Mouse (Mus musculus): ENCODE results near the gene 1700008O03Rik. TPM values are rescaled to one million over a fixed set of nuclear protein-coding genes. Genes with fewer than 3 reads are reported as not detected.

The 1700008O03Rik gene
- total RNA-seq, 2 experiments from 2014 or later: not detected

DNA sequence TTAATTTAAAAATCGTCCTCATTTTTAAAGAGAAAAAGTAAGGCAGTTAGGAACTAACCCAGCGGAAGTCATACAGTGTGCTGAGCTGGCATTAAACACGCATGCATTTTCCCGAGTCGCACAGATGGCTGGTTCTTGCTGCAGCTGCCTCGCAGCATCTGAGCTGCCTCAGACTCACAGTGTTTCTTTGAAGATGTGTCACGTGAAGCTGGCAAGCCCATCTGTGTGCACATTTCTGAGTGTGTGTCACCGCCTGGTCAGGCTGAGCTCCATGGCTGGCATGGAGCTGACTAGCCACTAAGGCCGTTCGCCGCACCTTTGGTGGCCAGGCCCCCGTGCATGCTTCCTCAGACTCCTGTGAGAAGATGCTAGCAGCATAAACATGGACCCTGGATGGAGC lies 3.1 kb downstream of the 1700008O03Rik start:
- ATAC-seq (replicated peaks; ENCODE audit: low FRiP score, poor library complexity, severe bottlenecking): no peak

DNA sequence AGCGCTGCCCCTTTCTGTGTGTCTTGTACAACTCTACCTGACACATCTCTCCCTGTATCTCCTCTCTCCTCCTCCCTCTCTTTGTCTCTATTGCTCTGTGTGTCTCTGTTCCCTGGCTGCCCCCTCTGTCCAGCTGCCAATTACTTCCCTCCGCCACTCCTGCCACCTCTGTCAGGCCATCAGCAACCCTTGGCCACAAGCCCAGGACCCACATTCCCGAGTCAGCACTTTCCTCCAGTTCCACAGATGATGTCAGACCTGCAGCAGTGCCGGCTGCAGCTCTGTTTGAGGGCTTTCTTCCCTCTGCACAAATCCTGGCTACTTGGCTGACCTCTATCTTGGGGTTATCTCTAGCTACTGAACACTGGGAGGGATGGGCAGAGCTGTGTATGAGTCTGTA lies 7.3 kb downstream of the 1700008O03Rik start:
- no peak for ATAC-seq (replicated peaks; ENCODE audit: low FRiP score, poor library complexity, severe bottlenecking)

DNA sequence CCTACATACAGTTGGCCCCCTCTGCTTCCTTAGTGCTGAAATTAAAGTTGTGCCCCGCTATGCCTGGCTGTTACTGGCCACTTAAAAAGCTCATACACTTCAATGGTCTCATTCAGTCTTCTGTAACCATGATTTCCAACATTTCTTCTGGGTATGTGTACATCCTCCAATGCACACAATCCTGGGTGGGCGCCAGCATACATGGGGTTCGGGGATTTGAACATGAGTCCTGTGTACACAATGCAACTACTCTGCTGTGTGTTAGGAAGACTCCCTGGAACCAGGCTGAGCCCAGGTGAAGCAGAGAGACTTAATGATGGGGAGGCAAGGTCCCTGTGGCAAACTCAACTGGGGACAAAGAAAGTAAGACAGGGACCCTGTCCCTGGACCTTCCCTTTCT lies 9.8 kb downstream of the 1700008O03Rik start:
- ATAC-seq (replicated peaks; ENCODE audit: low FRiP score, poor library complexity, severe bottlenecking): no peak

DNA sequence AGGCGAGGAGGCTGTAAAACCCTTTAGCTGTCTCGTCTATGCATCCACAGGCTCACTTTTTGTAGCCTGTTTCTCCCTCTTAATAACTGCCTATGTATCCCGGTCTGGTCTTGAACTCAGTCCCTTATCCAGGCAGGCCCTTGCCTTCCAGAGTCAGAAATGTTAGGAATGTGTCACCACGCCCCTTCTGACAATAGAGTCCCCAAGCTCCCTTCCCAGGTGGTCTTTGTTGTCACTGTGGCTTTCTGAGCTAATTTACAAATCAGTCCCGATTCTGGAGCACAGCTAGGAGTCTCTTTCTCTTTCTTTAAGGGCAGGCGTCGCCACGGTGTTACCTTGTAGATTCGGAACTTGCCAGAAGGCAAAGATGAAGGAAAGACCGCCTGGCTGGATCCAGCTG lies 10.4 kb downstream of the 1700008O03Rik start:
- no peak for ATAC-seq (replicated peaks; ENCODE audit: low FRiP score, poor library complexity, severe bottlenecking)

DNA sequence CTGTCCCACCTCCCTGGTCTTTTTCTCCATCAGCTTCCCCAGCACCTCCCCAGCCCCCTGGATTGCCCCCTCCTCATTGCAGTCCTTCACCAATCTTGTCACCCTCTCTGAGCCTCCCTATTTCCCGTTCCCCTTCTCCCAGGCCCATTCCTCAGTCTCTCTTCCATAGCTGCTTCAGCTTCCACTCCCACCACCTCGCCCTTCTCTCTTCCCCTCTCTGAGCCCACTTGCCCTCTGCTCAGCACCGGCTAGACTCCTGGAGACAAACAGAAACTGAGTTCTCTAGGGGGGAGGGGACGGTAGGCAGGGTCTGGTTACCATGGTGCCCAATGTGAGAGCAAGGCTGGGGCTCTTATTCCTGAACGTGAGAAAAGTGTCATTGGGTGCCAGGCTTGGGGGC lies 10.9 kb downstream of the 1700008O03Rik start:
- ATAC-seq (replicated peaks; ENCODE audit: low FRiP score, poor library complexity, severe bottlenecking): no peak

DNA sequence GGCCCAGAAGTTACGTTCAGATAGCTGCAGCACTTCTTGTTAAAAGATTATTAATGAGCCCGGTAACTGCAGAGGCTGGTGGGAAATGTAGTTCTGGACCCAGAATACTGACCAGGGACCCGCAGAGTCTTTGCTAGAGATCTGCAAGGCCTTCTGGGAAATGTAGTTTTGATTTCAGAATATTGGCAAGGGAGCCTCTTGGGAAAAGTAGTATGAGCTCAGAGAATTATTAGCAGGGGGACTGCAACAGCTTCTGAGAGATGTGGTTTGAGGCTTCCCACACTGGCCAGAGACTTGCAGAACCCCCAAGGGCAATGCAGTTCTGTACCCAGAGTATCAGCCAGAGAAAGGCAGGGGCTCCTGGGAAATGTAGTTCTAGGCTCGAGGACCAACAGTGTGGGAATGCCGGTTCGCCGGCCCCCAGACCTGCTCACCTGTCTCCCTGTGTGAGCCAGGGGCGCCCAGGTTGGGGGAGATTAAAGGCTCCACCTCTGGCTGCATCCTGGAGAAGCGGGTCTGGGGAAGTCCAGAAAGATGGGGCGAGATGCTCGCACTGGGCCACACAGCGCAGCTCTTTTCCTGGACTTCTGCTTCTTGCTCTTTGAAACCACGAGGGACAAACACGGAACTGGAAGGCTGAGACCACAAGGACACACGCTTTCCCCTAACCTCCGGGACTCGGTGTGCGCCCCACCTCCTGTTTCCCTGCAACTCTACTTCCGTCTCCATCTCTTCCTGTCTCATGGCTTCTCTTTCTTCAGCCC lies 11.5 kb downstream of the 1700008O03Rik start:
- peak; percentile 46; the same call in 1 of the 2 replicates for ATAC-seq (replicated peaks; ENCODE audit: low FRiP score, poor library complexity, severe bottlenecking)

DNA sequence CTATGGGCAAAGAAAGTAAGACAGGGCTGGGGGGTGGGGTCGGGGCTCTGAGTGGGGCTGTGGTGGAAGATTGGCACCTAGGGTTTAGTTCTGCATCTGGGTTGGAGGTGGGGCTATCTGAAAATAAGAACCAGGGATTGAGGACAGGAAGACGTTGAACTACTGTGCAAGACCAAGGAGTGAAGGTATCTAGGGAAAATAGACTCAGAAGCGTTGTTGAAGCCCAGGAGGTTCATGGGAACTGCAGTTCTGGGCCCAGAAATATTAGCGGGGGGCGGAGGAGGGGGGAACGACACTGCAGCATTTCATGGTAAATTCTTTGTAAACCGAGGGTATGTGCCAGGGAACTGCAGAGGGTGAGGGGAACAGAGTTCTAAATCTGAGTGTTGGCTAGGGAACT lies 12.2 kb downstream of the 1700008O03Rik start:
- no peak for ATAC-seq (replicated peaks; ENCODE audit: low FRiP score, poor library complexity, severe bottlenecking)

DNA sequence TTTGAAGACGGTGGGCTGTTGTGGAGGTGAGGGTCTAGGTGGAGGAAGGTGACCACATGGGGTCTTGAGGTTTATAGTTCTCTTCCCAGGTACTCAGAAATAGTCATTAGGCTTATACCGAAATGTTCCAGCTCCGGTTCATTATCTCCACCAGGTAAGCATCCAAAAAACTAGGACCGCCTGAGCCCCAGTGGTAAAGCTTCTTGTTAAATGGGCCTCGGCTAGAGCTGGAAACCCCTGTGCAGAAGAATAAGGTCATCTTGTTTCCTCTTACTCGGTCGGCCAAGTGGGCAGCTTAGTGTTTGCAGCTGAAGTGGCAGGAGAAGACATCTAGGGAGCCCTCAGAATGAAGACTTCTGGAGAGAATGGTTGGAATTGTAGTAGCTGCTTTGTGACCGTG lies 12.9 kb downstream of the 1700008O03Rik start:
- ATAC-seq (replicated peaks; ENCODE audit: low FRiP score, poor library complexity, severe bottlenecking): no peak

DNA sequence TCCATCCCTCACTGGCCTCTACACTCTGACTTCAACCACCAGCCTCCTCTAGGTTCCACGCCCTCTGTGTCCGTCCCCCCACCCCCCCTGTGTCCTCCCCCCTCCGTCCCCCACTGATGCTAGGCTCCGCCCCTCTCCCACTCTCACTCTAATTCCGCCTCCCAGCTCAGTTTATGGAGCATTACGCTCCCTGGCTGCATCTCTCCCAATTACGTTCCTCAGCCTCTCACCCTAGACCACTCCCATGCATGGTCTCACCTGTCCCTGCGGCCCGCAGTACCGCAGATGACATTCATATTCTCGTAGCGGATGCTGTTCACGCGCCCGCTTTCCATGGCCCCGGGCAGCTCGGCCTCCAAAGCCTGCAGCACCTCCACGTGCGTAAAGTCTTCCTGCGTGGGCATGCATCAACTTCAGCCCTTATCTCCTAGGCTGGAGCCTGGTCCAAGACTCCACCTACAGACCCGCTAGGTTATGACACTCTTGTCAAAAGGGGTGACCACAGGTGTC lies 24.8 kb downstream of the 1700008O03Rik start:
- no peak for ATAC-seq (replicated peaks; ENCODE audit: low FRiP score, poor library complexity, severe bottlenecking)

DNA sequence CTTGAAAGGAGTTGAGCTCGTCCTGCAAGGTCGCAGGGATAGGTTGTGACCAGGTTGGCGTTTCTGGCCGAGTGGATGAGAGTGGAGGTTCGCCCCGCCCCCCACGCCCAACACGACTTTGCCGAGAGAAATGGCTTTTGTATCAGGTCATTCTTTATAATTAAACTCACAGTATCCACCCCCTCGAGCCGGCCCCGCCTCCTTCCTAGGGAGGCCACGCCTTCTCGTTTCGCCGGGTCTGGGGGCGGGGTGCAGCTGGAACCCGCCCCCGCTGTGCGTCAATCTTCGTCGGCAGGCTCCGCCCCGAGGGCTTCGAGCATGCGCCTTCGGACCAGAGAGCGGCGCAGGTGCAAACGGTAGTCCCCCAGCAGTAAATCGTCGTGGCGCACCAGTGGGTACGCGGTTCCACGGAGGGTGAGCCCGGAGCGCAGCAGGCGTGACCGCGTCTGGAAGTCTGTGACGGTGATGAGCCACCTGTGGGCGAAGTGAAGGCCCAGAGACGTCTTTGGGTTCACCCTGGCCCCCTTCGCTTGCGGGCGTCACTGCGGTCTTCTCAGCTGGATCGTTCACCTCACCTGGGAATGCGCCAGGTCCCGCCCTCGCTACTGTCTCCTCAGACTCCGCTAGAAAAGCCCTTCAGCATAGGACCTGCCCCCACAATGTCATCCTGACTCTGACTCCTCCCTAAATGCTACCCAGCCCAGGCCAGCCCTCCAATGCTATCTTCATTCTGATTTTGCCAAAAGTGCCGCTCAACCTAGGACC lies 25.5 kb downstream of the 1700008O03Rik start:
- ATAC-seq (replicated peaks; ENCODE audit: low FRiP score, poor library complexity, severe bottlenecking): peak; percentile 58

DNA sequence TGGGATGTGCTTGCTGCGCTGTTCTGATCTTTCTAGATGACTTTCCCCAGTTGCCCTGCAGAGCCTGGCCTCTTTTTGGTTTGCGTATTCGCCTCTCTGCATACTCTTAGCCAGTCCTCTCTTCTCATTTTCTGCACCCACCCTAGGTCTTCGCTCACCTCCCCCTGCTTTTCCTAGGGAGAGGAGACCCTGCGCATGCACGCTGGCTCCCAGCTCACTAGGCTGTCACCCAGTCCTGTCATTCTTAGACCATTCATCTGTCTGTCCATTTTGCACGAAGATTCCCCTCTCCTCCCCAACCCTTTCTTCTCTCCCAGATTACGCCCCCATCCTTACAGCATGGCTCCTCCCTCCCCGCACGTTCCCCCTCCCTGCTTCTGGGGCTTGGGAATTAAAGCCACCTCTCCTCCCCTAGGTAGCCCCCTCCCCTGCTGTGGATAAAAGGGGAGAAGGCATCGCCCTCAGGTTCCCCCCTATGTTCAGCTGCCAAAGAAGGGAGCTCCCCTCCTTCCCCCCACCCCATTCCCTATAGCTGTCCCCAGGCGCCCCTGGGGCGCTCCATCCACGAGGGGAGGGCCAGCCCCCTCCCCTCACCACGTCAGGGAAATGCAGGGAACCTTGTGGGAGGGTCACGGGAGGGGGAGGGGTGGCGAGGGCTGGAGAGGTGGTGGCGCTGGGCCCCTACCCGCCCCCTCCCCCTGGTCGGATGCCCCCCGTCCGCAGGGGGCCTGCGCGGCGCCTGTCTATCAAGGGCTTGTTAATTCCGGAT lies 26.6 kb downstream of the 1700008O03Rik start:
- ATAC-seq (replicated peaks; ENCODE audit: low FRiP score, poor library complexity, severe bottlenecking): no peak

DNA sequence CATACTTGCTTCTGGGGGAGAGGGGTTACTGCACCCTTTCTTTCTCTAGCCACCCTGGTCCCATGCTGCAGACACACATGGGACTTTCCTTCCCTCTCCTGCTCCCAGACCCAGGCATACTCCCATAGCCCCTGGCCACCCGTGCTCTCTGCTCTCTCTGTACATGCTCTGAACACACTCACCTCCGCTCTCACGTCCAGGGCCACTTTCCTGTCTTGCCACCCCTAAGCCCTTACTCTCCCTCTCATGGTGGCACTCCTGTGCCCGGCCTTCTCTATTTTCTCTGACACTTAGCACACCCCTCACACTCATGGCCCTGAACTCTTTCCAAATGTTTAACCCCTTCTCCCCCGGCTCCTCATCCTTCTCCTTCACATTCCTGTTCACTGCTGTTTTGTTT lies 27.6 kb downstream of the 1700008O03Rik start:
- ATAC-seq (replicated peaks; ENCODE audit: low FRiP score, poor library complexity, severe bottlenecking): no peak

DNA sequence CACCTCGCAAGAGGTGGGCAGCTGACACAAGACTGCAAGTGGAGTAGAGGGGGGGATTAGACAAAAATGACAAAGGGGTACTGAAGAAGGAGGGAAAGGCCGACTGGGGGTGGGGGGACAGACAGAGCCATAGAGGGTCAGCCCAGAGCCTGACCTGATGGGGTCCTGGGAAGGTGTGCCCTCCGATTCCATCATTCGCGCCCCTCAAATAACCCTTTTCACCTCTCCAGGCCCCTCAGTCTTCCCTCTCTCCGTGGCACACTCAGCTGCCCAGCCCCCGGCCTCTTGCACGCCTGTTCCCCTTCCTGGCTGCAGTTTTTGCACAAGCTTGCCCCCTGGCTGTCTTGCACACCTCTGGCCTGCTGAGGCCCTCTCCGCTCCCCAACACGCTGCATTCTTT lies 28.1 kb downstream of the 1700008O03Rik start:
- no peak for ATAC-seq (replicated peaks; ENCODE audit: low FRiP score, poor library complexity, severe bottlenecking)

DNA sequence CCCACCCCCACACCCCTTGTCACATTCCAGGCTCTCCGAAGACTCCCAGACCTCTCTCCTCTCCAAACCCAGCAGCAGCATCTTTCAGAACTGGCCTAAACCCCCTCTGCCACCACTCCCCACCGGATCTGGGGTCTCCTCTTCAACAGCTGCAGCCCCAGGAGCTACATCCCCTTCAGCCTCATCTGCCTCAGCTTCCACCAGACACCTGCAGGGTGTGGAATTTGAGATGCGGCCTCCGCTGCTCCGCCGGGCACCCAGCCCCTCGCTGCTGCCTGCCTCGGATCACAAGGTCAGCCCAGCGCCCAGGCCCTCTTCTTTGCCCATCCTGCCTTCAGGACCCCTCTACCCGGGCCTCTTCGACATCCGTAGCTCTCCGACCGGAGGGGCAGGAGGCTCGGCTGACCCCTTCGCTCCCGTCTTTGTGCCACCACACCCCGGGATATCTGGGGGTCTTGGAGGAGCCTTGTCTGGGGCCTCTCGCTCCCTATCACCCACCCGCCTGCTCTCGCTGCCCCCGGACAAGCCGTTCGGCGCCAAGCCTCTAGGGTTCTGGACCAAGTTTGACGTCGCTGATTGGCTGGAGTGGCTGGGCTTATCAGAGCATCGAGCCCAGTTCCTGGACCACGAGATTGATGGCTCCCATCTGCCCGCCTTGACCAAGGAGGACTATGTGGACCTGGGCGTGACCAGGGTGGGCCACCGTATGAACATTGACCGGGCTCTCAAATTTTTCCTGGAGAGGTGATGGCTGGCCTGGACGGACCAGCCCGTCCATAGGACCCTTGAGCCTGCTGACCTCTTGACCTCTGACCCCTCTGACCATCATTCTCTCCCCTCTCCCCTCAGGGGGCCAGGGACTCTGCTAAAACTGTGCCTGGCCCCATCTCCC lies 28.8 kb downstream of the 1700008O03Rik start:
- no peak for ATAC-seq (replicated peaks; ENCODE audit: low FRiP score, poor library complexity, severe bottlenecking)

DNA sequence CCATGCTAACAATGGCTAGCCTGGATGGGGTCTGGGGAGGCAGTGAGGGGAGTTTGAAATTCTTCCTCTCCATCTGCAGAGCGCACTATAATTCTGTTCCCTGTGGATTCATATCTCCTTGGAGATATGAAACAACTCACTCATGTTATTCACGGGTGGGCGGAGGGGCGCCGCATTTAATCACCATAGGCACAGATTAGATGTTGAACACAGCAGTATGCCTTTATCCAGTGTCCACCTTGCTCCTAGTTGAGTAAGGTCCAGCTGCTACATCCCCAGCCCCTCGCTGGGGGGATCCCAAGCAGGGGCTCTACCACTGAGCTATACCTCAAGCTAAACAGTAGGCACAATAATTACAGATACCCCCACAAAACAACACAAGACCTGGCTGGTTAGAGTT lies 30.2 kb downstream of the 1700008O03Rik start:
- no peak for ATAC-seq (replicated peaks; ENCODE audit: low FRiP score, poor library complexity, severe bottlenecking)

DNA sequence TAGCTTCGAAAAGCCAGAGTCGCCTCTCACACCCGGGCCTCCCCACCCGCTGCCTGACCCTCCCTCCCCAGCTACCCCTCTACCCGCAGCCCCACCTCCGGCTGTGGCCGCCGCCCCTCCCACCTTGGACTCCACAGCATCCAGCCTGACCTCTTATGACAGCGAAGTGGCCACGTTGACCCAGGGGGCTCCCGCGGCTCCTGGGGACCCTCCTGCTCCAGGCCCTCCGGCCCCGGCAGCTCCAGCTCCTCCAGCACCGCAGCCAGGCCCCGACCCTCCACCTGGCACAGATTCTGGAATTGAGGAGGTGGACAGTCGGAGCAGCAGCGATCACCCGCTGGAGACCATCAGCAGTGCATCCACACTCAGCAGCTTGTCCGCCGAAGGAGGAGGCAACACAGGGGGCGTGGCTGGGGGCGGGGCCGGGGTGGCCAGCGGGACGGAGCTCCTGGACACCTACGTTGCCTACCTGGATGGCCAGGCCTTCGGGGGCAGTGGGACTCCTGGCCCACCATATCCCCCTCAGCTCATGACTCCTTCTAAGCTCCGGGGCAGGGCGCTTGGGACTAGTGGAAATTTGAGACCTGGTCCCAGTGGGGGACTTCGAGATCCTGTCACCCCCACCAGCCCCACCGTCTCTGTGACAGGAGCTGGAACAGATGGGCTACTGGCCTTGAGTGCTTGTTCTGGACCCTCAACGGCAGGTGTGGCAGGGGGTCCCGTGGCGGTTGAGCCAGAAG lies 31.8 kb downstream of the 1700008O03Rik start:
- no peak for ATAC-seq (replicated peaks; ENCODE audit: low FRiP score, poor library complexity, severe bottlenecking)

DNA sequence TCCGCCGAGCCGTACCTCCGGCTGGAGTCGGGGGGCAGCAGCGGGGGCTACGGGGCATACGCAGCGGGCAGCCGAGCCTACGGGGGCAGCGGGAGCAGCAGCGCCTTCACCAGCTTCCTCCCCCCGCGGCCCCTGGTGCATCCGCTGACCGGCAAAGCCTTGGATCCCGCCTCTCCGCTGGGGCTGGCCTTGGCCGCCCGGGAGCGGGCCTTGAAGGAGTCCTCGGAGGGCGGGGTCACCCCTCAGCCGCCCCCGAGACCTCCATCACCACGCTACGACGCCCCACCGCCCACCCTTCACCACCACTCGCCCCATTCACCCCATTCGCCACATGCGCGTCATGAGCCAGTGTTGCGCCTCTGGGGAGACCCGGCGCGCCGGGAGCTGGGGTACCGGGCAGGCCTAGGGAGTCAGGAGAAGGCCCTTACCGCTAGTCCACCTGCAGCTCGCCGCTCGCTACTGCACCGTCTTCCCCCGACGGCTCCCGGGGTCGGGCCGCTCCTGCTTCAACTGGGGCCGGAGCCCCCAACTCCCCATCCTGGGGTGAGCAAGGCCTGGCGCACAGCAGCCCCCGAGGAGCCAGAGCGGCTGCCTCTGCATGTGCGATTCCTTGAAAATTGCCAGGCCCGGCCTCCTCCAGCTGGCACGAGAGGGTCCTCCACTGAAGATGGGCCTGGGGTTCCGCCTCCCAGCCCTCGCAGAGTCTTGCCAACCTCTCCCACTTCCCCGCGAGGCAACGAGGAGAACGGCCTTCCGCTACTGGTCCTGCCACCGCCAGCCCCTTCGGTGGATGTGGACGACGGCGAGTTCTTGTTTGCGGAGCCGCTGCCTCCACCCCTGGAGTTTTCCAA lies 32.6 kb downstream of the 1700008O03Rik start:
- ATAC-seq (replicated peaks; ENCODE audit: low FRiP score, poor library complexity, severe bottlenecking): no peak

All from erythroid progenitor cell, adult 5-6 weeks (primary cell).